Mouse (Mus musculus) neural tube, embryonic 12.5 days (tissue): Measurements from ENCODE around the gene Krt32. TPM values are rescaled to one million over a fixed set of nuclear protein-coding genes. Genes with fewer than 3 reads are reported as not detected.

Experiments used
- ATAC-seq: fragments of 200-750 bp; cut with Nextera tagmentation; 2 replicates; pipeline ENCODE4 v1.8.0; 2017; ENCODE audit warnings: low read depth, mild to moderate bottlenecking, moderate TSS enrichment, moderate library complexity; ENCODE audit not compliant: low FRiP score
- H3K27ac ChIP-seq: fragments of 300-500 bp; sonication (generic); 2 replicates; pipeline ENCODE4 v1.5.1; 2016
- H3K27me3 ChIP-seq: fragments of 300-500 bp; sonication (generic); replicated peaks from 2 replicates; pipeline ENCODE4 v1.6.1; 2016; ENCODE audit warnings: mild to moderate bottlenecking
- H3K36me3 ChIP-seq: fragments of 300-500 bp; sonication (generic); 2 replicates; pipeline ENCODE4 v1.6.1; 2016; ENCODE audit warnings: mild to moderate bottlenecking
- H3K4me1 ChIP-seq: fragments of 300-500 bp; sonication (generic); 2 replicates; pipeline ENCODE4 v1.6.1; 2016
- H3K4me2 ChIP-seq: fragments of 300-500 bp; sonication (generic); replicated peaks from 2 replicates; pipeline ENCODE4 v1.6.1; 2016; ENCODE audit warnings: mild to moderate bottlenecking
- H3K4me3 ChIP-seq: fragments of 300-500 bp; sonication (generic); 2 replicates; pipeline ENCODE4 v1.5.1; 2016
- H3K9ac ChIP-seq: fragments of 300-500 bp; sonication (generic); 2 replicates; pipeline ENCODE4 v1.6.1; 2016; ENCODE audit warnings: mild to moderate bottlenecking
- H3K9me3 ChIP-seq: fragments of 300-500 bp; sonication (generic); 2 replicates; pipeline ENCODE4 v1.6.1; 2016; ENCODE audit warnings: mild to moderate bottlenecking
- WGBS: fragments of 180-500 bp; shearing (Covaris S2); methylation state at CpG from one replicate; pipeline ENCODE4 v1.1.7; 2016; 5-methylcytosine and 5-hydroxymethylcytosine counted together
- polyA plus RNA-seq: library from polyadenylated mRNA; unstranded; fragments of >200 nt; fragmentation: Nextera tagmentation; extraction: Ambion mirVana; gene quantifications from 2 replicates; pipeline ENCODE4 v1.2.1, GENCODE M21; 2016

The Krt32 gene
- not detected in 2 replicates for polyA plus RNA-seq

GRCm38 (mm10) chr11:100087861-100088260 lies at the start of gene Krt32:
Gene Krt32, minus strand, starts transcription at chr11:100088226.
- Histone ChIP-seq H3K27me3 (no peaks in the 10 kb centered on the region), H3K4me2 (no peak within 1 kb of the TSS), H3K36me3 (no peaks in the 10 kb centered on the region), H3K4me1 (no peaks in the 10 kb centered on the region), H3K4me3 (no peak within 1 kb of the TSS), H3K9ac (no peak within 1 kb of the TSS), H3K9me3 (no peaks in the 10 kb centered on the region; the same call in 1 of the 2 replicates), H3K27ac (no peak within 1 kb of the TSS)
- ATAC-seq, result no peak
- 95% methylated on average over 10 of the region's 10 CpGs for WGBS

DNA sequence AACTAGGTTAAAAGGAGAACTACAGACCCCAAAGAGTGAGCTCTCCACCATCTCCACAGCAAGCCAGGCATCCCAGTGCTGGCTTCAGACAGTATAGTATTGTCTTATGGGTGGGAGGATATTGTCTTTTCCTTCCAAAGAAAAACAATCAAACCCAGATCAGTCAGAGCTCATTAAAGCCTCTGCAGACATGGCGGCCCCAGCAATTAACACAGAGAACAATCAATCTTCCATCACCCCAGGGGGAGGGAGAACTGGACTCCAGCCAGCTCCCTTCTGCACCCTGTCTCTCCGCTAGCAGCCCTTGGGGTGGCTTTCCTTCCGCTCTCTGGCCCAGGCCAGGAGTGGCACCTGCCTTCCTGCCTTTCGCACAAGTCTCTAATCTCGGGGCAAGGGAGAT lies 49.7 kb upstream of the Krt32 start:
- Histone ChIP-seq H3K36me3 (no peaks in the 10 kb centered on the region), H3K9ac (no peak overlapping the region), H3K4me3 (no peak overlapping the region), H3K4me2 (0 out of 2 replicates have a peak overlapping the region, but pooled peaks have one; percentile 2), H3K9me3 (no peaks in the 10 kb centered on the region), H3K27ac (no peak overlapping the region), H3K4me1 (peaks cover 11% of the 10 kb centered on the region; the same call in 1 of the 2 replicates), H3K27me3 (0 out of 2 replicates have a peak, but pooled peaks cover 4% of the 10 kb centered on the region)
- 29% methylated on average over 5 of the region's 5 CpGs for WGBS
- no peak; the same call in 1 of the 2 replicates for ATAC-seq

DNA sequence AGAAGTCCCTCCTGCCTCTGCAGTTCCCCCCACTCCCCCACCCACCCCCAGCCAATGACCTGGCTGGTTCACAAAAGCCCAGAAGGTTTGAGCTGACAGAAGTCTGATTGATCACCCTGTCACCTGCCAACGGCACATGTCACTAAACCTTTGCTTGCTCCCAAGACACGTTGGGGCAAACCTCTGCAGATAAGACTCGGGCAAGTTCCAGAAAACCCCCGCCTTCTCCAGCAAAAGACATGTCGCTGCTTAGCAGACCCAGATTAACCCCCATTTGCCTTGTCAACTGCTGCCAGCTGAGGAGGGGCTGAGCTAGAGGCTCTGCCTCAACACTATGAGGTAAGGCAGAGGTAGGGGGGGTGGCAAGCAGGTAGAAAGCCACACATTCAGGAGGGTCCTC lies 48.5 kb upstream of the Krt32 start:
- Histone ChIP-seq H3K9ac (no peak overlapping the region), H3K4me2 (no peak overlapping the region), H3K27ac (no peak overlapping the region), H3K36me3 (no peaks in the 10 kb centered on the region), H3K9me3 (no peaks in the 10 kb centered on the region), H3K4me3 (no peak overlapping the region), H3K27me3 (0 out of 2 replicates have a peak, but pooled peaks cover 6% of the 10 kb centered on the region), H3K4me1 (peaks cover 11% of the 10 kb centered on the region; the same call in 1 of the 2 replicates)
- no peak for ATAC-seq
- 42% methylated on average over 5 of the region's 5 CpGs for WGBS

GRCm38 (mm10) chr11:100135731-100136130 lies 47.7 kb upstream of the Krt32 start, which contains the start of gene Krt15:
Gene Krt15, minus strand, starts transcription at chr11:100135928.
- WGBS, result 75% methylated on average over 7 of the region's 7 CpGs
- Histone ChIP-seq H3K36me3 (no peaks in the 10 kb centered on the region), H3K4me3 (no peak within 1 kb of the TSS), H3K27me3 (0 out of 2 replicates have a peak, but pooled peaks cover 6% of the 10 kb centered on the region), H3K9ac (no peak within 1 kb of the TSS), H3K4me1 (peaks cover 11% of the 10 kb centered on the region; the same call in 1 of the 2 replicates), H3K4me2 (no peak within 1 kb of the TSS), H3K27ac (no peak within 1 kb of the TSS), H3K9me3 (no peaks in the 10 kb centered on the region)
- no peak for ATAC-seq

DNA sequence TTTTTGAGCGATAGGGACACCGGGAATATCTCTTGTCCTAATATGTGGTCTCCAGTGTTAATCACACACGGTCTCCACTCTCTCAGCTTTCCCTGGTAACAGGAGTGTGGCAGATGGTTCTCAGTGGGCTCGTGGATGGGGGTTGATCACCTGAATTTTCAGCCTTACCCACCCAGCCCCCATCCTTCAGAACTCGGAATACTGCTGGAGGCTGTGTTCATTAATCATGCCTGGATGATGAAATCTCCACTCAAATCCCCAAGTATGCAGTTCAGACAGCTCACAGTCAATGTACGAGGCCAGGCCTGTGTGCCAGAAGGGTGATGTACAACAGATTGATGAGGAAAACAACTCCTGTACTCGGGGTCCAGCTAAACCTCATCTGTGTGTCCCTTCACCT lies 36.9 kb upstream of the Krt32 start:
- no peak overlapping the region for H3K9ac ChIP-seq
- H3K4me2 ChIP-seq, result no peak overlapping the region
- no peaks in the 10 kb centered on the region for H3K27me3 ChIP-seq
- no peaks in the 10 kb centered on the region for H3K36me3 ChIP-seq
- 85% methylated on average over 7 of the region's 7 CpGs for WGBS
- no peak overlapping the region for H3K4me3 ChIP-seq
- ATAC-seq, result no peak
- no peaks in the 10 kb centered on the region for H3K9me3 ChIP-seq
- H3K27ac ChIP-seq, result no peak overlapping the region
- H3K4me1 ChIP-seq, result no peaks in the 10 kb centered on the region

- Histone ChIP-seq H3K4me1 (no peaks in the 10 kb centered on the region), H3K36me3 (no peaks in the 10 kb centered on the region), H3K9ac (no peak within 1 kb of the TSS), H3K4me3 (no peak within 1 kb of the TSS), H3K27ac (no peak within 1 kb of the TSS), H3K4me2 (no peak within 1 kb of the TSS), H3K27me3 (no peaks in the 10 kb centered on the region), H3K9me3 (no peaks in the 10 kb centered on the region)
- no peak for ATAC-seq
- WGBS, result 76% methylated on average over 3 of the region's 3 CpGs
These were observed 33.4 kb upstream of the Krt32 start, which contains the start of gene Krt13 for GRCm38 (mm10) chr11:100121466-100121865. Gene Krt13, minus strand, starts transcription at chr11:100121566.

GRCm38 (mm10) chr11:100120331-100120730 lies 32.3 kb upstream of the Krt32 start:
- Histone ChIP-seq H3K4me1 (no peaks in the 10 kb centered on the region), H3K9me3 (no peaks in the 10 kb centered on the region), H3K27ac (no peak overlapping the region), H3K36me3 (no peaks in the 10 kb centered on the region), H3K9ac (no peak overlapping the region), H3K27me3 (no peaks in the 10 kb centered on the region), H3K4me2 (no peak overlapping the region), H3K4me3 (no peak overlapping the region)
- WGBS, result 94% methylated on average over 5 of the region's 5 CpGs
- no peak for ATAC-seq

DNA sequence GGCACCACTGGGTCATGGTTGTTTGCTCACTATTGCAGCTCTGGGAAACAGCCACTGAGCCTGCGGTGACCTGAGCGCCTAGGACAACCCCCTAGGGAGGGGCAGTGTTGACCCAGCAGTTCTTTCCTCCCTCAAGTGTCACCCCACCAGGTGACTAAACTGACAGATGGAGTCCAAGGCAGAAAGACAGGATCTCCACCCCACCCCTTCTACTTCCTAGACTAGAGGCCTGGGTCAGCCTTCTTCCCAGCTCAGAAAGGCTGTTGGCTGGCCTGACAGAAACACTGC lies 25.7 kb upstream of the Krt32 start:
- Histone ChIP-seq H3K9me3 (no peaks in the 10 kb centered on the region), H3K36me3 (no peaks in the 10 kb centered on the region), H3K4me2 (no peak overlapping the region), H3K4me3 (no peak overlapping the region), H3K27ac (no peak overlapping the region), H3K4me1 (no peaks in the 10 kb centered on the region), H3K27me3 (no peaks in the 10 kb centered on the region), H3K9ac (no peak overlapping the region)
- no peak for ATAC-seq
- 75% methylated on average over 2 of the region's 2 CpGs for WGBS

GRCm38 (mm10) chr11:100112935-100113741 lies 25.1 kb upstream of the Krt32 start:
- Histone ChIP-seq H3K4me3 (no peak overlapping the region), H3K9me3 (no peaks in the 10 kb centered on the region), H3K4me2 (no peak overlapping the region), H3K36me3 (no peaks in the 10 kb centered on the region), H3K9ac (no peak overlapping the region), H3K4me1 (no peaks in the 10 kb centered on the region), H3K27me3 (no peaks in the 10 kb centered on the region), H3K27ac (no peak overlapping the region)
- 80% methylated on average over 11 of the region's 11 CpGs for WGBS
- ATAC-seq, result no peak

DNA sequence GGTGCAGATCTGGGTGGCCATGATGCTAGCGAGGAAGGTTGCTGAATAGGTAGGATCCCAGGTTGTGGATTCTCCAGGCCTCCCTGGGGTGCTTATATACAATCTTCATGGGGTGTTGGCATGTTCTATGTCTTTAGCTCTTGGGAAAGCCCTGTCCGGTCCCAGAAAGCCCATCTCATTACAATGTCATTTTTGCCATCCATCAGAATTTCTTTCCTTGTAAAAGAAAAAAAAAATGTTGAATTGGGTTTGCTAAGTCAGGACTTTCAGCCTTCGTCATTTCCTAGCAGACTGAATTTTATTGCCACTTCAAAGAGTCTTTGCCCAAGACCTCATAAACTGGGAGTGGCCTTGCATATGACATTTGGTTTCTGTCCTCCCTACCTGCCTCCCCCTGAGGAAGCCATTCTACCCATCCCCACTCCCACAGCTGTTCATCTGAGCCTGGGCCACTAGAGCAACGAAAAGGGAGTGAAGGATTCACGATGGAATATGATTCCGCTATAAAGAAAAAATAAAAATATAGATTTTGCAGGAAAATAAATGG lies 17.6 kb upstream of the Krt32 start, which contains the start of gene Krt36:
Gene Krt36 (minus strand): TSS at position 51 of the 547 bp plus-strand sequence.
- WGBS, result 82% methylated on average over 6 of the region's 6 CpGs

DNA sequence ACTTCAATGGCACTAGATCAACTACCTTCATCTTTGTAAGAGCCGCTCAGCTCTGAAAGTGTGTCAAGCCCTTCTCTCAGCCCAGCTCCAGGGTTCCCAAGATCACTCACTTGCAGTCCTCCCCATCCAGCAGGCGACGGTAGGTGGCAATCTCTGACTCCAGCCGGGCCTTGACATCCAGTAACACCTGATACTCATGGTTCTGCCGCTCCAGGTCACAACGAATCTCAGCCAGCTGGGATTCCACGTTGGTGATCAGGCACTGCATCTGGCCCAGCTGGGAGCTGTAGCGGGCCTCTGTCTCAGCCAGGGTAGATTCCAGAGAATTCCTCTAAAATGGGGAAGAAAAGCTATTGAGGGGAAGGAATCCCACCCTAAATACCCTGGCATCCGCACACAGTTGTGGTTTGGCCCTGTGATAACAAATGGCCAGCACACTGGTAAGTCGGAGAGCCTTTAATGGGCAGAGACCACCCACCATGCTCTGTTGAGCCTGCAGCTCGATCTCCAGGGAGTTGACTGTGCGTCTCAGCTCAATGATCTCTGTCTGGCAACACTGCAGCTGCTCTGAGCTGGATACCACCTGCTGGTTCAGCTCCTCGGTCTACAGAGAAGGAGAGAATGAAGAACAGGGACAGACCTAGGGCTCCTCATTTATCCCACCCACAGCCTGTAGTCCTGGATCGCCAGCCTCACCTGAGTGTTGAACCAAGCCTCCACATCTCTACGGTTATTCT lies 14.8 kb upstream of the Krt32 start:
- H3K9ac ChIP-seq, result no peak overlapping the region
- ATAC-seq, result no peak
- no peaks in the 10 kb centered on the region for H3K4me1 ChIP-seq
- H3K36me3 ChIP-seq, result no peaks in the 10 kb centered on the region
- H3K4me2 ChIP-seq, result no peak overlapping the region
- H3K27me3 ChIP-seq, result no peaks in the 10 kb centered on the region
- H3K4me3 ChIP-seq, result no peak overlapping the region
- H3K27ac ChIP-seq, result no peak overlapping the region
- 67% methylated on average over 15 of the region's 15 CpGs for WGBS
- H3K9me3 ChIP-seq, result no peaks in the 10 kb centered on the region

More for the DNA sequence above, 17.6 kb upstream of the Krt32 start, which contains the start of gene Krt36:
- Histone ChIP-seq H3K9me3 (no peaks in the 10 kb centered on the region), H3K27ac (no peak within 1 kb of the TSS), H3K4me2 (no peak within 1 kb of the TSS), H3K4me3 (no peak within 1 kb of the TSS), H3K36me3 (no peaks in the 10 kb centered on the region), H3K9ac (no peak within 1 kb of the TSS), H3K27me3 (no peaks in the 10 kb centered on the region), H3K4me1 (no peaks in the 10 kb centered on the region)
- no peak for ATAC-seq

DNA sequence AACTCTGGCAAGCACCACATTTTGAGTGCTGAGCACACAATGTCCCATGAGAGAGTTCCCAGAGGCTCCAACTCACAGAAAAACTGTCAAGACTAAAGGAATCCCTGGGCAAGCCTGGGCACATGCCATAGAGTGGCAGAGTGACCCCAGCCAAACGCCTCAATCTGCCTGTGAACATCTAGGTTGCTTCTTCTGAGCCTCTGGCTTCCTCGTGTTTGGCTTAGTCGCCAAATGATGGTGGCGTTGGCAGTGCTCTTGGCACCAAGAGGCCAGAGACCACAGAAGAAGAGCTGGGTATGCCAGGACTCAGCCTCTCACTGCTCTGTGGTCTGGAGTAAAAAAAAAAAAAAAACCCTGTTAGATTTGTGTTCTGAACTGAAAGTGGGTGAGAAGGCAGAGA lies 12.4 kb upstream of the Krt32 start:
- no peaks in the 10 kb centered on the region for H3K36me3 ChIP-seq
- H3K27ac ChIP-seq, result no peak overlapping the region
- no peak for ATAC-seq
- WGBS, result 87% methylated on average over 4 of the region's 4 CpGs
- no peaks in the 10 kb centered on the region for H3K4me1 ChIP-seq
- H3K9me3 ChIP-seq, result no peaks in the 10 kb centered on the region
- H3K27me3 ChIP-seq, result no peaks in the 10 kb centered on the region
- no peak overlapping the region for H3K4me2 ChIP-seq
- H3K9ac ChIP-seq, result no peak overlapping the region
- no peak overlapping the region for H3K4me3 ChIP-seq
